Mouse (Mus musculus): ENCODE measurements around the gene Gnaq. TPM values are rescaled to one million over a fixed set of nuclear protein-coding genes. Genes with fewer than 3 reads are reported as not detected.

Gene Gnaq
- total RNA-seq, 1 experiment, result 17.8 TPM

GRCm38 (mm10) chr19:16186984-16187383, 54.4 kb downstream of the Gnaq start:
- no peak for TF ChIP-seq MAFK (IDR thresholded peaks at IDR 0.05; ENCODE audit: insufficient read depth, low read depth, low read length)
- TF ChIP-seq CHD2 (IDR thresholded peaks at IDR 0.05; ENCODE audit: low read depth, low read length), result no peak
- TF ChIP-seq ZC3H11A (IDR thresholded peaks at IDR 0.05; ENCODE audit: borderline replicate concordance, low read depth, low read length), result no peak
- no peak for TF ChIP-seq HCFC1 (IDR thresholded peaks at IDR 0.05; ENCODE audit: borderline replicate concordance, insufficient read depth, low read length)
- TF ChIP-seq ZNF384 (IDR thresholded peaks at IDR 0.05; ENCODE audit: low read depth, low read length), result no peak

GRCm38 (mm10) chr19:16187952-16188351, 55.3 kb downstream of the Gnaq start:
- Histone ChIP-seq H3K9ac (ENCODE audit: insufficient read depth, low read depth, low read length, poor library complexity, severe bottlenecking) (no peak overlapping the region), H3K27ac (ENCODE audit: insufficient read depth, low read depth, low read length, poor library complexity, severe bottlenecking) (no peak overlapping the region), H3K36me3 (ENCODE audit: control insufficient read depth, insufficient read depth, low read length, poor library complexity, severe bottlenecking) (no peaks in the 10 kb centered on the region), H3K9me3 (ENCODE audit: control insufficient read depth, insufficient read depth, low read depth, low read length) (no peaks in the 10 kb centered on the region), H3K4me3 (ENCODE audit: insufficient read depth in 1 of 2, low read depth in 1 of 2, low read length in 2 of 2, poor library complexity in 1 of 2, severe bottlenecking in 1 of 2) (no peak overlapping the region), H3K4me1 (ENCODE audit: control insufficient read depth in 2 of 2, insufficient read depth in 2 of 2, low read length in 2 of 2, poor library complexity in 1 of 2) (peaks cover 4% of the 10 kb centered on the region in 2 experiments; a peak in 2 of 4 replicates)
- no peak for TF ChIP-seq ZNF384 (IDR thresholded peaks at IDR 0.05; ENCODE audit: low read depth, low read length)
- TF ChIP-seq MAFK (IDR thresholded peaks at IDR 0.05; ENCODE audit: insufficient read depth, low read depth, low read length), result no peak
- TF ChIP-seq ZC3H11A (IDR thresholded peaks at IDR 0.05; ENCODE audit: borderline replicate concordance, low read depth, low read length), result no peak
- no peak for TF ChIP-seq HCFC1 (IDR thresholded peaks at IDR 0.05; ENCODE audit: borderline replicate concordance, insufficient read depth, low read length)
- no peak for TF ChIP-seq CHD2 (IDR thresholded peaks at IDR 0.05; ENCODE audit: low read depth, low read length)
- no peak for DNase-seq (ENCODE audit: low read depth, low spot score)
- in situ Hi-C loops (cut with MboI; ENCODE audit: low sequenced_read_pairs in 2 of 2, unreplicated experiment in 2 of 2), result no loop called here

More at GRCm38 (mm10) chr19:16186984-16187383, 54.4 kb downstream of the Gnaq start:
- H3K4me1 ChIP-seq (ENCODE audit: control insufficient read depth in 2 of 2, insufficient read depth in 2 of 2, low read length in 2 of 2, poor library complexity in 1 of 2), result peaks cover 2 to 4% of the 10 kb centered on the region in 2 experiments; a peak in 3 of 4 replicates
- in situ Hi-C loops (cut with MboI; ENCODE audit: low sequenced_read_pairs in 2 of 2, unreplicated experiment in 2 of 2), result no loop called here
- H3K9me3 ChIP-seq (ENCODE audit: control insufficient read depth, insufficient read depth, low read depth, low read length), result no peaks in the 10 kb centered on the region
- no peak overlapping the region for H3K9ac ChIP-seq (ENCODE audit: insufficient read depth, low read depth, low read length, poor library complexity, severe bottlenecking)
- H3K36me3 ChIP-seq (ENCODE audit: control insufficient read depth, insufficient read depth, low read length, poor library complexity, severe bottlenecking), result no peaks in the 10 kb centered on the region
- no peak overlapping the region for H3K27ac ChIP-seq (ENCODE audit: insufficient read depth, low read depth, low read length, poor library complexity, severe bottlenecking)
- no peak overlapping the region for H3K4me3 ChIP-seq (ENCODE audit: insufficient read depth in 1 of 2, low read depth in 1 of 2, low read length in 2 of 2, poor library complexity in 1 of 2, severe bottlenecking in 1 of 2)
- DNase-seq (ENCODE audit: low read depth, low spot score), result no peak

- in situ Hi-C loops (cut with MboI; ENCODE audit: low sequenced_read_pairs in 2 of 2, unreplicated experiment in 2 of 2), result no loop called here
- Histone ChIP-seq H3K4me3 (ENCODE audit: insufficient read depth in 1 of 2, low read depth in 1 of 2, low read length in 2 of 2, poor library complexity in 1 of 2, severe bottlenecking in 1 of 2) (no peak overlapping the region), H3K27ac (ENCODE audit: insufficient read depth, low read depth, low read length, poor library complexity, severe bottlenecking) (no peak overlapping the region), H3K36me3 (ENCODE audit: control insufficient read depth, insufficient read depth, low read length, poor library complexity, severe bottlenecking) (no peaks in the 10 kb centered on the region), H3K9ac (ENCODE audit: insufficient read depth, low read depth, low read length, poor library complexity, severe bottlenecking) (no peak overlapping the region), H3K9me3 (ENCODE audit: control insufficient read depth, insufficient read depth, low read depth, low read length) (no peaks in the 10 kb centered on the region), H3K4me1 (ENCODE audit: control insufficient read depth in 2 of 2, insufficient read depth in 2 of 2, low read length in 2 of 2, poor library complexity in 1 of 2) (peaks cover 4% of the 10 kb centered on the region in 2 experiments; a peak in 2 of 4 replicates)
- no peak for DNase-seq (ENCODE audit: low read depth, low spot score)
- TF ChIP-seq ZNF384 (IDR thresholded peaks at IDR 0.05; ENCODE audit: low read depth, low read length) (no peak), ZC3H11A (IDR thresholded peaks at IDR 0.05; ENCODE audit: borderline replicate concordance, low read depth, low read length) (no peak), HCFC1 (IDR thresholded peaks at IDR 0.05; ENCODE audit: borderline replicate concordance, insufficient read depth, low read length) (no peak), MAFK (IDR thresholded peaks at IDR 0.05; ENCODE audit: insufficient read depth, low read depth, low read length) (no peak), CHD2 (IDR thresholded peaks at IDR 0.05; ENCODE audit: low read depth, low read length) (no peak)
Measured at GRCm38 (mm10) chr19:16189066-16189765, 56.6 kb downstream of the Gnaq start.

- no peak for DNase-seq (ENCODE audit: low read depth, low spot score)
Measured at GRCm38 (mm10) chr19:16198162-16198561, 65.5 kb downstream of the Gnaq start.

More at GRCm38 (mm10) chr19:16198162-16198561, 65.5 kb downstream of the Gnaq start:
- H3K9me3 ChIP-seq (ENCODE audit: control insufficient read depth, insufficient read depth, low read depth, low read length), result no peaks in the 10 kb centered on the region
- H3K4me1 ChIP-seq (ENCODE audit: control insufficient read depth in 2 of 2, insufficient read depth in 2 of 2, low read length in 2 of 2, poor library complexity in 1 of 2), result no peaks in the 10 kb centered on the region
- TF ChIP-seq HCFC1 (IDR thresholded peaks at IDR 0.05; ENCODE audit: borderline replicate concordance, insufficient read depth, low read length) (no peak), MAFK (IDR thresholded peaks at IDR 0.05; ENCODE audit: insufficient read depth, low read depth, low read length) (no peak), CHD2 (IDR thresholded peaks at IDR 0.05; ENCODE audit: low read depth, low read length) (no peak), ZNF384 (IDR thresholded peaks at IDR 0.05; ENCODE audit: low read depth, low read length) (no peak), ZC3H11A (IDR thresholded peaks at IDR 0.05; ENCODE audit: borderline replicate concordance, low read depth, low read length) (no peak)
- no peak overlapping the region for H3K9ac ChIP-seq (ENCODE audit: insufficient read depth, low read depth, low read length, poor library complexity, severe bottlenecking)
- H3K27ac ChIP-seq (ENCODE audit: insufficient read depth, low read depth, low read length, poor library complexity, severe bottlenecking), result no peak overlapping the region
- in situ Hi-C loops (cut with MboI; ENCODE audit: low sequenced_read_pairs in 2 of 2, unreplicated experiment in 2 of 2), result no loop called here
- no peaks in the 10 kb centered on the region for H3K36me3 ChIP-seq (ENCODE audit: control insufficient read depth, insufficient read depth, low read length, poor library complexity, severe bottlenecking)
- H3K4me3 ChIP-seq (ENCODE audit: insufficient read depth in 1 of 2, low read depth in 1 of 2, low read length in 2 of 2, poor library complexity in 1 of 2, severe bottlenecking in 1 of 2), result no peak overlapping the region

All from ES-E14 (cell line).